Mouse (Mus musculus) ovary, adult 2 months (tissue): Measurements from ENCODE around the gene Cadm1. TPM values are rescaled to one million over a fixed set of nuclear protein-coding genes. Genes with fewer than 3 reads are reported as not detected.

ENCODE experiments used
- polyA plus RNA-seq: library from polyadenylated mRNA; depleted of rRNA; stranded (reverse); fragments of >200 nt; gene quantifications from 2 replicates; pipeline ENCODE4 v1.2.3, GENCODE M21; 2012; rRNA removed

Cadm1 gene
- 14.3 and 18.6 TPM in 2 replicates for polyA plus RNA-seq

GRCm38 (mm10) chr9:47529602-47530450, at the start of gene Cadm1:
Gene Cadm1 (plus strand): TSS chr9:47530173.

